Mouse (Mus musculus) embryo, embryonic 10 days (tissue): Measurements from ENCODE around the gene Bcl7b.
A peak's percentile ranks its signal among the peaks of the same experiment; 100 is the strongest.

Source experiments
- DNase-seq: peaks from one replicate; pipeline ENCODE4 v3.0.0-alpha.2; 2015; ENCODE audit warnings: low spot score

Bcl7b gene

DNA sequence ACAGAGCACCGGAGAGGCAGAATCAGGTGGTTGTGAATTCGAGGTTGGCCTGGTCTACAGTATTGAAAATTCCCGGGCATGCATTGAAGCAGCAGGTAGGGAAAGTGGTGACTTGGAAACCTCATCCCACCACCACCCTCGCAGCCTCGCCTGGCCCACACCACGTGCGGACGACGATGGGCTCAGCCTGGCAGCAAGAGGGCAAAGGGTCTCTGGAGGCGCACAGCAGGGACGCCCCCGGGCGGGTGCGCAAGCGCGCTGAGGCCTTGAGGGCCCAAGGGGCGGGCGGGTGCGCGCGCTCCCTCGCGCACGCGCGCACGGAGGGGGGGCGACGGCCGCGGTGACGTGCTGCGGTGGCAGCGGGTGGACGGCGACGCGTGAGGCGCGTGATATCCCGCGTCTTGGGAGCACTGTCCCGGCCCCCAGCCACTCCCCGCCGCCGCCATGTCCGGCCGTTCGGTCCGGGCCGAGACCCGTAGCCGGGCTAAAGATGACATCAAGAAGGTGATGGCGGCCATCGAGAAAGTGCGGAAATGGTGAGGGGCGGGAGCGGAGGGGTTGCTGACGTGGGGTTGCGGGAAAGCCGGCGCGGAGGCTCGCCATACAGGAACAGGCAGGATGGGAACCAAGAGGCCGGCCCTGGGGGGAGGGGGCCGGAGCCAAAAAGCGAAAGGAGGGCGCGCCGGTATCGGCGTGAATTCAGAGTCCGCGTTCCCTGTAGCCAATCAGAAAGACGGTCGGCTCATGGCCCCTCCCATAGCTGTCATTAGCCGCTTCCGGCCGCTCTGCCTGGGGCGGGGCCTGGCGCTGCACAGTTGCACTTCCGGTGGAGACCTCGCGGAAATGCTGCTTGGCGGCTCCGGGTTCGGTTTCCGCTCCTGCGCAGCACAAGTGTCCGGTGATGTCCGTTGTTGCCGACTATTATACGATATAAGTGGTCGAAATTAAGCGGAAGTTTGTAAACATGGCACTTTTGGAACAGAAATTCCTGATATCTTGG lies at the start of gene Bcl7b:
Gene Bcl7b (plus strand): TSS at position 221 of the 1,000 bp plus-strand sequence.
- peak; percentile 98 for DNase-seq

DNA sequence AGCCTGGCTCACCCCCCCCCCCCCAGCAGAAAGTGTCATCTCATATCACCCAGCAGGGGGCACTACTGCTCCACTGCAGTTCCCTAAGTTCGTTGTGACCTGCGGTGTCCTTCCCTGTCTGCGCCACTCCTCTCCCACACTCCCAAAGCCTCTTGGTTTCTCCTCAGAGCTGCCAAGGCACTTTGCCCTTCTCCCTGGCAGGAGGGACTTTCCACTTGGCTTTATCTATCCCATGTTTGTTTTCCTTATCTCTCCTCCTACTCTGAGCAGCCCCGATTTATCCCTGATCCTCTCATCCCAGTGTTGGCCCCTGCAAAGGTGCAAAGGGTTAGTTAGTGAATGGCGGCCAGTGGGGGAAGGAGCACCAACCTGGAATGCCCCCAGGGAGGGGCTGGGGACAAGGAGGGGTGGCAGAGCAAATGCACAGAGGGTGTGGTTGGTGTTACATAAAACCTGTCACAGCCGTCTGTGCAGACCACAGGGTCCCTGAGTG lies 49.4 kb upstream of the Bcl7b start:
- peak; percentile 72 for DNase-seq

DNA sequence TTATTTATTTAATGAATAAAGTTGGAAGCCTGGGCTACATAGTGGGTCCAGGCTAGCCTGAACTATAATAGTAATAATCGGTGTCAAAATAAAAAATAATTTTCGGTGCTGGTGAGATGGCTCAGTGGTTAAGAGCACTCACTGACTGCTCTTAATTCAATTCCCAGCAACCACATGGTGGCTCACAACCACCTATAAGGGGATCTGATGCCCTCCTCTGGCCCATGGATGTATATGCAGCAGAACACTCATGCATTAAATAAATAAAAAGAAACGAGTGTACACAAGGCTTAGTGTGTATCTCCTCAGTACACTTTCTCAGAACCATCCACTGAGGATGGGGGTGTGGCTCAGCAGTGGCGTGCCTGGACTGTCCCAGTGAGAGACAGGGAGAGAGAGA lies 47.3 kb upstream of the Bcl7b start:
- DNase-seq: no peak

DNA sequence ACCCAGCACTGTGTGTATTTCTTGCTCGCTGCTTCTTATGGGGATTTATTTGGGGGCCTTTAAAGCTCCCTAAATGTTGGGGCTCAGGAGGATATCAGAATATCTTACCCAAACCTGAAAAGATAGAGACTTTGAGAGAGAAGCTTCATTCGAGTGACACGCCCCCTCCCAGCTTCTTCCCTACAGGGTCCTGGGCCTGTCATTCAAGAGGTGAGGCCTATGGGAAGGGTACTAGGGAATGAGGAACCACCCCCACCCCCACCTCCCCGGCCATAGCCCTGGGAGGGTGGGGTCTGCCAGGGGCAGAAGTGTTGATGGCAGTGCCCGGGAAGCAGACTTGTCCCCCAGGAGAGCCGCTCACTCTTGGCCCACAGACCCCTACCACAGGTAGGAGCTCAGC lies 42.0 kb upstream of the Bcl7b start:
- no peak for DNase-seq

DNA sequence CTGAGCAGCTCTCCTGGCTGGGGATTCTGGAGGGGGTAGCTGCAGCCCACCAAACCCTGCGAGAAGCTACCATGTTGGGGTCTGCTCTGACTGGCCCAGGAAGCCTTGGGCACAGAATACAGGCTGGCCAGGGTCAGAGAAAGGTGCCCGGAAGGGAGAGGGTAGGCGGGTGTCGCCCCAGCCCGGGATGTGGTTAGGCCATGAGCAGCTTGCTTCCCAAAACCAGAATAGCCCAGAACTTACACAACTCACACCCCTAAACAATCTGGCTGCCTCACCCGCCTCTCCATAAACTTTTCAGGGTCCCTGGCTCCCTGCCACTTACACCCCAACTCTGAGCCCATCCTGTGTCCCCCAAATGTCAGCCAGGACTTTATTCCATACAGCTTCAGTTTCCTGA lies 40.4 kb upstream of the Bcl7b start:
- no peak for DNase-seq

DNA sequence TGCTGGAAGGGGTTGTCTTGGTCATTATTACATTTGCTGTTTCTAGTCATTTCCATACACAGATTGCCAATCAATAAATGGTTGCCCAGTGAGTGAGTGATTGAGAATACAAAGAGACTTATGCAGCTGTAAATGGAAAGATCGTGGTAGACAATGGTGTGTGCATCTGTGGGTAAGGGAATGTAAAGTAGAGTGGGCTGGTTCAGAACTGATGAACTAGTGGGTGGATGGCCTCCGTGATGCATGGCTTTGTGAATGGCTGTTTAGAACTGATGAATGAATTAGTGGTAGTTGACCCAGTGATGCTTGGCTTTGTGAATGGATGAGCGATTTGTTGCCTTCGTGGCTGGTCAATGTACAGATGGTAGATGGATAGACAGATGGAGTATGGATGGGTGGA lies 38.3 kb upstream of the Bcl7b start:
- DNase-seq: no peak

DNA sequence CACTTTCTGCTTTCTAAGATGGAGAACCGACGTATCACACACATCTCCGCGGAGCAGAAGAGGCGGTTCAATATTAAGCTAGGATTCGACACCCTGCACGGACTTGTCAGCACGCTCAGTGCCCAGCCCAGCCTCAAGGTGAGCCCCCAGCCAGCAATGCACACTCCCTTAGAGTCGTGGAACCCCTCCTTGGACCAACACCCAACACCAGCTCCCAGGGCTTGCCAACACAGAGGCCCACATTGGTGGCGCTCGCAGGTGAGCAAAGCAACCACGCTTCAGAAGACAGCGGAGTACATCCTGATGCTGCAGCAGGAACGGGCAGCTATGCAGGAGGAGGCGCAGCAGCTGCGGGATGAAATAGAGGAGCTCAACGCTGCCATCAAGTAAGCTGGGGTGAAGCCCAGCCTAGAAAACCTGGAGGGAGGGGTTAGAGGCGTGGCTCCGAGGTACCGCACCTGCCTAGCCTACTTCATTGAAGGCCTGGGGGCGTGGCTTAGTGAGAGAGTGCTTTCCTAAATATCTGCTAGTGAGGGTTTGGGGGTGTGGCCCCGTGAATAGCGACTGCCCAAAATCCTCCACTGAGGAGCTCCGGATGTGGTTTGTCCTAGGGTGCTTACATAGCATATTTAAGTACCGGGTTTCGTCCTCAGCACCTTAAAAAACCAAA lies 34.2 kb upstream of the Bcl7b start:
- peak; percentile 56 for DNase-seq

DNA sequence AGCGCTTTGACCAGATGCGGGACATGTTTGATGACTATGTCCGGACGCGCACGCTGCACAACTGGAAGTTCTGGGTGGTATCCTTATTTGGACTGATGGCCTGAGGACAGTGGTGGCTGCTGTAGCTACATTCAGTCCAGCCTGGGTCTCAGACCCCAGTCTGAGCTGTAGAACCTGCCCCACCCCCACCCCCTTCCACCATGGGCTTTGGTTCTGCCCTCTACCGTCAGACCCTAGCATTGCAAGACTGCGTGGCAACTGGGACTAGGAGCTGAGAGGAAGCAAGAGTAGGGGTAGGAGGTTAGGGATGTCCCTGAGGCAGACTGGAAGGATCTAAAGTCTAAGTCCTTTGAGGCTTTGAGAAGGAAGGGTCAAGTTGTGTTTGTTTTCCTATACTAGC lies 33.5 kb upstream of the Bcl7b start:
- DNase-seq: peak; percentile 66

DNA sequence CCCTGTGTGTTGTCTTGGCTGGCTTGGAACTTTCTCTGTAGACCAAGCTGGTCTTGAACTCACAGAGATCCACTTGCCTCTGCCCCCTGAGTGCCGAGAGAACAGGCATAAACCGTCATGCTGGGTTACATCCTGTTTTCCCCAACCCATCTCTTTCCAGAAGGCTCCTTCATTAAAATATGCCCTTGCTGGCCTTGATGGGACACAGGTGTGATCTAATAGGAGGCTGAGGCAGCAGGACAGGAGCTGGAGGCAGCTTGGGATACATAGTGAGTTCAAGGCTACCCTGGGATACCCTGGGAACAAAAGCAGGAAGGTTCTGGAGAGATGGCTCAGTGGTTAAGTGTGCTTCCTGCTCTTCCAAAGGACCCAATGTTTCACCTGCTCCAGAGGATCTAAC lies 28.2 kb upstream of the Bcl7b start:
- DNase-seq: no peak

DNA sequence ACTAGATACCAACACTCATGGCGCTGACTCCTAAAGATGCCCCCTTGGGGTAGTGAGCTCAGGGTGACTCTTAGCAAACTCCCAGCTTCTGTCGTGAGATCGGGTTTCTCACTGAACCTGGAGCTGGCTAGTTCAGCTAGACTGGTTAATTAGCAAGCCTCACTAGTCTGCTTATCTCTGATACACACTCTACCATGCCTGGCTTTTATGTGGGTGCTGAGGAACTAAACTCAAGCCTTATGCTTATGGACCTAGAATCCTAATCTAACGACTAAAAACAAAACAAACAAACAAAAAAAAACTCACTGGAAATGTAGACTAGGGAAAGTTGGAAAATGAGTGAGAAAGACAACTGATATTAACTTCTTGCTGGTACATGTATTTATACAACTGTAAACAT lies 23.6 kb upstream of the Bcl7b start:
- no peak for DNase-seq

DNA sequence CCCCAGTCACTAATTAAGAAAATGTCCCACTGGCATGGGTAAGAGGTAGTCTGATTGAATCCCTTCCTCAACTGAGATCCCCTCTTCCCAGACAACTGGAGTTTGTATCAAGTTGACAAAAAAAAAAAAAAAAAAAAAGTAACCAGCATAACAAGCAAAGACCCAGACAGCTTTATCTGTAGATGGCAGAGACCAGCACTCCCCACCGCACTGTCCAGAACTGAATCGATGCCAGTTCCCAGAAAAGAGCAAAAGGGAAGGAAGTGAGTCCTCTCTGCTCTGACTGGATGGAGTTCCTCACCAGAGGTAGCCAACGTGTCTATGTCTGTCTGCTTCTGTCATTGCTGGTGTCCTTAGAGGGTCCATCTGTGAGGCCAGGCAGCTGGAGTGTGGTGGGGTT lies 22.6 kb upstream of the Bcl7b start:
- no peak for DNase-seq

DNA sequence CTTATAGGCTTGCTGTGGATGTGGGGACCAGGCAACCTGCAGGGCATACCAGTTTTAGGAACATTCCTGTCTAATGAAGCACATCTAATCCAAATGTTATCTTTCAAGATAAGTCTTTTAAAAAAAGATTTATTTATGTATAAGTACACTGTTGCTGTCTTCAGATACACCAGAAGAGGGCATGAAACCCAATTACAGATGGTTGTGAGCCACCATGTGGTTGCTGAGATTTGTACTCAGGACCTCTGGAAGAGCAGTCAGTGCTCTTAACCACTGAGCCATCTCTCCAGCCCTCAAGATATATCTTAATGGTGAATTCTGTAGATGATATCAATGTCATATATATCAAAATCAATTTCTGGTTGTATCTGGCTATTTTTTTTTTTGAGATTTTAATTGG lies 22.1 kb upstream of the Bcl7b start:
- no peak for DNase-seq

DNA sequence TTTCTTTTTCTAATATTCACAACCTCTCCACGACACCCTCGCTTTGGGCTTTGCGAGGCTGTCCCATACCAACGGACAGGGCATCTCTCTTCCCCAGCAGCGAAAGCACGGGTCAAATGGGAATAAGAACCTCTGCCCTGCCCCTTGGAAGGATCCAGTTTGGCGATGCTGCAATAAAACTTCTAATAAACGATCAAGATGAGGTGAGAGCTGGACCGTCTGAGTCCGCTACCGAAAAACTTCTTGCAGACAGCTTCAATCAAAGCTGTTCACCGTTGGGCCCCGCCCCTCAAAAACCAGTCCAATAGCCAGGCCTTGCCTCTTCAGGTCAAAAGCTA lies 19.4 kb upstream of the Bcl7b start:
- DNase-seq: no peak

DNA sequence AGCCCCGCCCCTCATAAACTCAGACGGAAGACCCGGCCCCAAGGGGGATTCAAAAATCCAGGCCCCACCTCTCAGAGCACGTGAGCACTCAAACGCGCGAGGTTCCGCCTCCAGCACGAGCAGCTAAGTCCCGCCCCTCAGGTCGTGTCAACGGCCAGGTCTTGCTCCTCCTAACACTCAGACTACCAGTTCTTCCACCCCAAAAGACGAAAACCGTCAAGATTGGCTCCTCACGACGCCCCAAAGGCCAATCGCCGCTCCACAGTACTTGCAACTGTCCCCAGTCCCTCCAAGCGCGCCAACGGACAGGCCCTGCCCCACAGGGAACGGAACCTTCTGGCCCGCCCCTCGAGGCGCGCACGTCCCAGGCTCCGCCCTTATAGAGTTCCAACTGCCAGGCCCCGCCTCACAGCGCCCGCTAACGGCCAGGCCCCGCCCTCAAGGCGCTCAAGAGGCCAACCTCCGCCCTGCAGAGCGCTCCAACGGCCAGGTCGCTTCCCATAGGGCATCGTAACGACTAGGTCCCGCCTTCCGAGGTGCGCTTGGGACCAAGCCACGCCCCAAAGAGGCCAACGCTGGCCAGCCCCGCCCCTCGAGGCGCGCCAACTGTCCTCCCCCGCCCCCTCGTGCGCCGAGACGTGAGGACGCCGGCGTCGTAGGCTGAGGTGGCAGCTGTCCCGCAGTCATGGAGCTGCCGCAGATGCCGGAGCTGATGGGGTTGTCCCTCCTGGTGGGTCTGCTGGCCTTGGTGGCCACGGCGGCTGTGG lies 18.8 kb upstream of the Bcl7b start, which contains the start of gene Tbl2:
Gene Tbl2 (plus strand): TSS at position 605 of the 767 bp plus-strand sequence.
- DNase-seq: peak; percentile 100

DNA sequence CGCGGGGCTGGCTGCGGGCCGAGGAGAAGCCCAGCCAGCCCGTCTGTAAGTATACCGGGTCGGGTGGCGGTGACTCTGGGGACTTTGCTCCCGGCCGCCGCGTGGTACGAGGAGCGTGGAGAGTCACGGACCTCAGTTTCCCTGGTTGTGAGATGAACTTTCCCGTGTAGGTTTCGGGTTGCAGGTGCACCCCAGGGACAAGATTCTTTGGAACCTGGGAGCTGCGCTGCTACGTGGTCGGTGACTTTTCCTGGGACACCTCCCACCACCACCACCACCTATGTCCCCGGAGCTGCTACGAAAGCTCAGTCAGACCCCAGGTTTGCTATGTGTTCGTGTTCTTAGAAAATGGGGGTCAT lies 18.3 kb upstream of the Bcl7b start:
- no peak for DNase-seq

DNA sequence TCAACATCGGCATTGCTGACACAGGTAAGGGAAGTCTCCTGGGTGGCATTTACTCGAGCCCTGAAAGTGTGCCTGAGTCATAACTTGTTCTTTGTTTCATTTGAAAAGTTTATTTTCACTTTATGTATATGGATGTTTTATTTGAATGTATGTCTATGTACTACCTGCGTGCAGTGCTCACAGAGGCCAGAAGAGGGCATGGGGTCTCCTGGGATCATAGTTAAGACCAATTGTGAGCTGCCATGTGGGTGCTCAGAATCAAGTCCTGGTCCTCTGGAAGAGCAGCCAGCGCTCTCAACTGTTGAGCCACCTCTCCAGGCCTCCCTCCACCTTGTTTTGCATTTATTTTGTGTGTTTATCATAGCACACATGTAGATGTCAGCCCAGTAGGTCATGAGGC lies 11.6 kb upstream of the Bcl7b start:
- no peak for DNase-seq

DNA sequence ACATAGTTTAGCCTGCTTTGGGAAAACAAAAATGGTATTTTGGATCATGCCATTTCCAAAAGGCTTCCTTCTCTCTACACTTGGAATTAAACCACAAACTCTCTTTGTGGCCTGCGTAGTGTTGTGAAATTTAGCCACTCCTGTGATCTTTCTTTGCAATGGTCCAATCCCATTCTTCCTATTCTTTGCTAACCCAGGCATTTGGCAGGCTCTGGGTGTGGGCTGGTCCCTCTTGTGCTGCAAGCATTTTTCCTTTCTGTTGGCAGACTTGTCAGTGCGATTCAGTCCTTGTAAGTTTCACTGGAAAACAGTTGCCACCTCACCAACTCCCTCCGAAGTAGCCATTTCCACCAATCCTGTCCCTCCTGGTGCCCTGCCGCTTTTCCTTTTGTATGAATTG lies 6.9 kb upstream of the Bcl7b start:
- no peak for DNase-seq

DNA sequence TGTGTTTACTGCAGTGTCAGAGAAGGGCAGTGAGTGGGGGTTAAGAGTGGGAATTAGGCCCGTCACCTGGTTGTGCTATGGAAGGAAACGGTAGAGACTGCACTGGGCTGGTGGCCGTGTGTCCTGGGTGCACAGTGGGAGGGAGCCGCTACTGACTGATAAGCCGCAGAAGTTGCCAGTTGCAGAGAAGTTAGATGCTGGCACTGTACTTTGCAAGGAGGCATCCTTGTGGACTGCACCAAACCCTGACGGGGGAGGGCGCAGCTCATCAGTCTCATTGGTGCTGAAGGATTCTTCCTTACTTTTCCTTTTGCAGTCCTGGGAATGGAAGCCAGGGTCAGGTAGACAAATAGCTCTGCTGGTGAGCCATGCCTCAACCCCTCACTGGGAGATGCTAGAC lies 6.4 kb upstream of the Bcl7b start:
- DNase-seq: no peak

DNA sequence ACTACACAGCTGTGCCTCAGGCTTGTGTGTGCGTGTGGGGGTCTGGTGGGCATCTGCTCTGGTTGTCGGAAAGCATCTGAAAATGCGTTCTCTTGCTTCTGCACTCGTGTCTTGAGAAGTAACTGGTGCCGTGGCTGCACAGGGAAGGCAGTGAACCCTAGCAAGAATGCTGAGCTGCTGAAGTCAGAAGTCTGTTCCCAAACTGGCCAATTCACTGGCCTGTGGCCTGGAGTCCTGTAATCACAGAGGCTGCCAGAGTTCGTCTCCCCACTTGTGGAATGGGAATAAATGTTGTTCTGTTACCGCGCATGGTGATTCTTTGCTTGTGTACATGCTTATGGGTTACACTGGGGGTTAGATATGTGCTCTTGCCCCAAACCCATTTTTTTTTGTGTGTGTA lies 5.7 kb upstream of the Bcl7b start:
- DNase-seq: no peak

DNA sequence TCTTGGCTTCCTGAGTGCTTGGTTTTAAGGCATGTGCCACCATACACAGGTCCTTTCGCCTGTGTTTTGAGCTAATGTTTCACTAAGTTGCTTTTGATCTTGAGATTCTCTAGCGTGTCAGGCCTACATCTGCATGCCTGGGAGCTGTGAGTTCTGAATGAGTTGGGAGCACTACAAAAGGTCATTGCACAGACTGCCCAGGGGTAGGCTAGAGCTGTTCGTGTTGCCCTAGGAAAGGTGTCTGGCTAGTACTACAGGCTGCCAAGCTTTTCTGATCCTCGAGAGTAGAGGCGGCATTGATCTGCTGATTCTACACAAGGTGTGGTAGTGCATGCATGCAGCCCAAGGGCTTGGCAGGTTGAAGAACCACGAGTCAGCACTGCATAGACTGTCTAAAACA lies 5.3 kb upstream of the Bcl7b start:
- no peak for DNase-seq

DNA sequence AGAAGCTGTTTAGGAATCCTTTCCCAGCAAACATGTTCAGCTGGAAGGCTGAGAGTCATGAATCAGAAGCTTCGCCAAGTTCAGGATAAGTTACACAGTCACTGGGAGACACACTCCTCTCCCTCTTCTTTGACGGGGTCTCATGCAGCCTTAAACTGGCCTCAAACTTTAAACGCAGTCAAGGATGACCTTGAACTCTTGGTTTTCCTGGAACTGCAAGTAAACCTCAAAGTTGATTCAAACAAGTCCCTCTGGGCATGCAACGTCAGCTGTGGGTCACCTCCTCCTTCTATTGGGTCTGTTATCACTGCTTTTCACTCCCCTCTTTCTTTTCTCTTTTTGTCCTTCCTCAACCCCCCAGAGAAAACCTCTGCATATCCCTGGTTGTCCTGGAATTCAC lies 1.2 kb upstream of the Bcl7b start:
- no peak for DNase-seq

DNA sequence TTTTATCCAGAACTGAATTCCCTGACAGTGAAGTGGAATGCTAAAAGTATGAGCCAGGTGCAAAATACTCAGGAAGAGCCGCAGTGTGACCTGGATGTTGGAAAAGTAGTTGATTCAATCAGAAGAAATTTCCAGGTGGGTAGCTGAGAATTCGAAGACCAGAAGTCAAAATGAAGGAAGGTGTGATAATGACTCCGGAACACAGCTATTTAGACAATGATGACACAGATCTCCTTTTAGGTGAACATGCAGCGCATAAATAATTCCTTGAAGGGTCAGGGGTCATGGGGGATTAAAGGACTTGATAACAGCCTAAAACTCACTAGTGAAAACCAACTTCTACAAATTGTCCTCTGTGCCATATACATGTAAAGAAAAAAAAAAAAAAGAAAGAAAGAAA lies 614 bp upstream of the Bcl7b start:
- DNase-seq: no peak

DNA sequence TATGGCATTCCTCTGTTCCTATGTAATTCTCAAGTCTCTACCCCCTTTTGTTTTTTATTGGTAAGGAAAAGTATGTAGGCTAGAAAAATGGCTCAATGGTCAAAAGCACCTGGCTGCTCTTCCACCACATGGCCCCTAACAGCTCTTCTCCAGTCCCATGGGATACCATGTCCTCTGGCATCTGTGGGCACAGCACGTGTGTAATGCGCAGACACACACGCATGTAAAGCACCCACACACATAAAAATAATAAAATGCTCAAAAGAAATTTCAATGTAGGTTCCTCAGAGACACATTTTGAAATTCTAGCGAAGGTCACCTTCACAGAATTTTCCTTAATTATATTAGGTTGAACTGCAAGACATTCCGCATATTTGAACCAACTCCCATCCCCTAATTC lies 1.4 kb downstream of the Bcl7b start:
- DNase-seq: no peak
